Mouse (Mus musculus) megakaryocyte progenitor cell, adult 5-6 weeks (primary cell): ENCODE measurements around the gene Supt4a. TPM values are rescaled to one million over a fixed set of nuclear protein-coding genes. Genes with fewer than 3 reads are reported as not detected.

Experiments used
- ATAC-seq: replicated peaks from 2 replicates; pipeline ENCODE4 v1.8.0; 2016; ENCODE audit warnings: mild to moderate bottlenecking, moderate TSS enrichment, inconsistent platforms; ENCODE audit not compliant: poor library complexity
- total RNA-seq, 2 experiments: library from RNA; stranded (forward) in 1 of 2; stranded (reverse) in 1 of 2; fragments of 157-497, 149-512 nt in 1 of 2; fragments of 200-1000 nt in 1 of 2; gene quantifications; 2 replicates each; pipeline versions ENCODE4 v1.2.3 to v1.2.4; 2015 to 2017

Supt4a gene
- total RNA-seq, 2 experiments from 2014 or later, result 63.7 to 147 TPM

DNA sequence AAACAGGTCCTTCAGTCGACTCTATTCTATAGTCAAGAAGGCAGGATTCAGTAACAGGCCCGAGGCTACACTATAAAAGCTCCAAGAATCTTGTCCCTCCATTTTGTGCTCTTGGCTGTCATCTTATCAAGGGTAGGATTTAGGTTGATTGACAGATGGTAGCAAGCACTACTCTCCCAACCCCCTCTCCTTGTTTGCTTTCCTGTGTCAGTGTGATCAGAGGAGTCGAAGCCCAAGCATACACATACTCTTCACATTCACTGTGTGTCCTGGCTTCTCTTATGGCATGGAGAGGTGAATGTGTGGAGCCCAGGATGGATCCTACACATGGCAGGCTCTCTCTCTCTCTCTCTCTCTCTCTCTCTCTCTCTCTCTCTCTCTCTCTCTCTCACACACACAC is 13.2 kb downstream of the Supt4a start:
- ATAC-seq, result no peak

DNA sequence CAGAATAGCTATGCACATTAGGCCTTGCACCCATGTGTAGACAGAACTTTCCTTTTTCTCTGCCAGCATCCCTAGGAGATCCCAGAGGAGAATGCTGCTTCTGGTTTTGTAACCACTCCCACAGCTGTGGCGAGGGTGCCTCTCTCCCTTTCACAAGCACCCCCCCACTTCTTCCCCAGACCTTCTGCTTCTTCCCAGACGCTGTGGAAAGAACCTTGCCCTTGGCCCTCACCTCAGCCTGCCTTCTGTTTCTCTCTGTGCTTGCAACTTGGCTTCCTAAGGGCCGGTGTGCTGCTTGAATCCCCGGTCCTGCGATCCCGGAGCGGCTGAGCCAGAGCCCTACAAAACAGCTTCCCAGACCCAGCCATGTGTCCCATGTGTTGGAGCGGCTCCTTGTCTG is 13.7 kb downstream of the Supt4a start:
- no peak for ATAC-seq

DNA sequence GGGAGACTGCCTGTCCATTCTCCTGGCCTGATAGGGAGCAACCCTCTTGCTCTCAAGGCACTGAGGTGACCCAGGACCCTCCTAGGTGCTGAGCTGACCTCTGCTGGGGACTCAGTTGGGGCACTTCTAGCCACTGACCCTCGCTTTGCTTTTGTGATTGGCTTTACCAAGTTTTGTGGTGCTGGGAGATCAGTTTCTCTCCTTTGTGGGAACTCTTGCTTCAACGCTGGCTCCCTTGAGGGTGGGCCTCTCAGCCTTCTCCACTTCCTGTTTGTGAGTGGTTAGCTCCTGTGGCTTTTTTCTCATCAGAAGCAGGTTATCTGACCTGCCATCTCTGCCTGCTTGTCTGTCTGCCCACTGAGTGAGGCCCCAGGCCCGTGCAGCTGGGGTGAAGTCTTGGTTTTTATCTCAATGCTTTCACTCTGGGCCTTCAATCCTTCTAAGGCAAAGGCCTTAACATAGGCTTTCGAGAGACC is 14.2 kb downstream of the Supt4a start:
- peak; percentile 9; the same call in 1 of the 2 replicates for ATAC-seq

DNA sequence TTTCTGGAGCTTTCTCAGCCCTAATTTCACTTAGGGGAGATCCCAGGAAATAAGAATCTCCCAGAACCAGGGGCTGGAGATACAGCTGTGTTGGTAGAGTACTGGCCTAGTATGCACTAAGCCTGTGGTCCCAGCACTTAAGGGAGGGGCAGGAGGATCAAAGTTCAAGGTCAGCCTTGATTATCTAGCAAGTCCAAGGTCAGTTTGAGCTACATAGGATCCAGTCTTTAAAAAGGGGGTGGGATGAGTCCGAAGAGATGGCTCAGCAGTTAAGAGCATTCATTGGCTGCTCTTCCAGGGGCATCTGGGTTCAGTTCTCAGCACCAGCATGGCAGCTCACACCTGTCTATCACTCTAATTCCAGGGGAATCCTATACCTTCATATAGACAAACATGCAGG is 15.0 kb downstream of the Supt4a start:
- no peak for ATAC-seq

DNA sequence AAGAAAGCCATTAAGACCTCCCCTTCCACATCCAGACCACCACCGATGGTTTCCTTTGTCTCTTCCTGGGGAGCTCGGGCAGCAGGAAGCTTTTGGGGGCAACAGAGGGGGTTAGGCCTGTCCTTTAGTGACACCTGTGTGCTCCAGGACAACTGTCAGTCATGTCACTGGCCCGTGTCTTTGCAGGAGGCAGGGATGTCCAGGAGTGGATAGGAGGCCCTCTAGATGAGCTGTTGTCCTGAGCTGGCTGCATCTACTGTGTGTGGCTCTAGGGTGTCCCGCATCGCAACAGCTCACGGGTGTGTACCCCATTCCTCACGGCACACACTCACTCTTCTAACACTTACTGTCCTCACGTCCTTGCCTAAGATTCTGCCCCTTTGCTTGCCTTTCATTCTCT is 15.9 kb downstream of the Supt4a start:
- ATAC-seq, result no peak

DNA sequence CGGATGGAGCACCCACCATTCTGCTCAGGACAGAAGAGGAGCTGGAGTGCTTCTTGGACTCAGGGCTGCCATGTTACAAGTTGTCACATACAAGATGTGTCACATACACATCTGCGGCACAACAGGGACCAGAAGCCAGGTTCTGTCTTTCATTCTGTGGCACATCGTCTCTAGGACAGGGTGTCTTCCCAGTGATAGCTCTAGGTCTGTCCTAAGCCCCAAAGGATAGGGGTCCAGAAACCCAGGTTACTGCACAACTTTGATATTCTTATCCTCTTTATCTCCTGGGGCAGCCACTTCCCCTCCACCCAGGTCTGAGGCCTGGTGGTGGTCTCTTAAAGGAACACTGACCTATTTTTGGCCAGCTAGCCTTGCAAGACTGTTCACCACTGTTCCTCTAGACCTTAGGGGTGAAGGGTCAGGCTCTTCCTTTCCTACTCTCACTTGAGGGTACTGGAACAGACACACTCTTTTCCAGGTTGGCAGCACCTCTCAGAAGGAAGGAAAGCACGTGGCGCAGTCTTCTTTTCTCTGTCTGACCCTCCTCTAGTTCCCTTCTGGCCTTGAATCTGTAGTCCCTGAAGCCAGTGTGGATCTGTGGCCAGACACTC is 16.6 kb downstream of the Supt4a start:
- ATAC-seq, result no peak

DNA sequence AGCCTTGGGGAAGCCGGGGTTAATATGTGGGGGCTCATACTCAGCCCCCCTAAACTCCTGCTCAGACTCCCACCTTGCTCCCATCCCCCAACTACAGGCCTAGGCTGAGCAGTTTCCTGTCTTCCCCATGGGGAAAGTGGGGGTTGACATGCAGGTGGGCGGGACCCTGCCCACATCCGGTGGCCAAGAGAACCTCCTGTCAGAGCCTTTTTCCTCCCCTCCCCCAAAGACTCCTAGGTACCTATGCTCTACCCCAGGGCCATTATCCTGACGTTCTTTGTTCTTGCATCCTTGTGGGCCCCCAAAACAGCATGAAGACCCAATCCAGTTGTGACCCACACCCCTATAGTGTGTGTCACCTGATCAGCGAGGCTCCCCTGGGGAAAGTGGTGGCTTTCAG is 17.3 kb downstream of the Supt4a start:
- ATAC-seq, result no peak

DNA sequence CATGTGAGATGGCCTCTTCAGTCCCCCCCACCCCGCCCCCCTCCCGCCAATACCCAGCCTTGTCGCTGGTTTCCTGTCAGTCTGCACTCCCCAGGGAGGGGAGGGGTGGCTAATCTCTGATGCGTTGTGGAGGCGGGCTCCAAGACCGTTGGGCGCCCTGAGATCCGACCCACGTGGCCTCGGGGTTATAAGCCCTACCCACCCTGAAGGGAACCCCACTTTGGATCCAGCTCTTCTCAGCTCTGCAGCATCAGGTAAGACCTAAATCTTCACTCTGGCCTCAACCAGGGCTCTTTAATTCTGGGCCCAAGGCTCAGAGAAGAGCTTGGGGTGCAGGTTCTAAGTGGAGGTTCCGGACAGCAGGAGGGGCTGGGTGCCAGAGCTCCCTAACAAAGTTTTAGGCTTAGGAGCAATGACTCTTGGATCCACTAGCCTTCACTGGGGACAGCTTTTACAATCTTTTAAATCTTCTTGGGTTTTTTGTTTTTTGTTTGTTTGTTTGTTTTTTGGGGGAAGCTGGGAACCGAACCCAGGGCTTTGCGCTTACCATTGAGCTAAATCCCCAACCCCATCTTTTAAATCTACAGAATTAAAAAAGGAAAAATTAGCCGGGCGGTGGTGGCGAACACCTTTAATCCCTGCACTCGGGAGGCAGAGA is 18.1 kb downstream of the Supt4a start:
- ATAC-seq, result peak; percentile 32

DNA sequence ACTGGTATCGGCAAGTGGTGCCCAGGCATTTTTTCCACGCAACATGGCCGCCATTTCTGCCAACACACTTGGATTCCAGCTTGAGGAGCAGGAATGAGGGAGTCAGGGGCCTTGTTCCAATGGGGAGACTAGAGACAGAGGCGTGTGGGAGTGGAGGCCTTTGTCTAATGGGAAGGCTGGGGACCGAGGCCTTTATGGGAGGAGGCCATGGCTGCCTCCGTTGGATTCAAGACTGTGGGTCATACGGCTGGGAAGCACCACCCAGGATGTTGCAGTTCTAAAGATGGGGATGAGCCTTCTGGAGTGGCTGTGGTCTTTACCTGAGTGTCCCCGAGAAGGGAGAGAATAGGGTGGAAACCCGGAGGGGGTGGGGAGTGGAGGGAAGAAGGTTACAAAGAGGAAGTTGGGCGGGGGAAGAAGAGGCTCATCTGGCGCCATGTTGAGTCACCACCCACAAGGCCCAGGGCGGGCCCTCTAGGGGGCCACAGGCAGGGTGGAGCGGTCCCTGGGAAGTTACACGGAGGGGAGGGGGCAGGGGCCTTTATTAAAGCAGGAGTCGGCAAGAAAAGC is 19.0 kb downstream of the Supt4a start:
- no peak for ATAC-seq

DNA sequence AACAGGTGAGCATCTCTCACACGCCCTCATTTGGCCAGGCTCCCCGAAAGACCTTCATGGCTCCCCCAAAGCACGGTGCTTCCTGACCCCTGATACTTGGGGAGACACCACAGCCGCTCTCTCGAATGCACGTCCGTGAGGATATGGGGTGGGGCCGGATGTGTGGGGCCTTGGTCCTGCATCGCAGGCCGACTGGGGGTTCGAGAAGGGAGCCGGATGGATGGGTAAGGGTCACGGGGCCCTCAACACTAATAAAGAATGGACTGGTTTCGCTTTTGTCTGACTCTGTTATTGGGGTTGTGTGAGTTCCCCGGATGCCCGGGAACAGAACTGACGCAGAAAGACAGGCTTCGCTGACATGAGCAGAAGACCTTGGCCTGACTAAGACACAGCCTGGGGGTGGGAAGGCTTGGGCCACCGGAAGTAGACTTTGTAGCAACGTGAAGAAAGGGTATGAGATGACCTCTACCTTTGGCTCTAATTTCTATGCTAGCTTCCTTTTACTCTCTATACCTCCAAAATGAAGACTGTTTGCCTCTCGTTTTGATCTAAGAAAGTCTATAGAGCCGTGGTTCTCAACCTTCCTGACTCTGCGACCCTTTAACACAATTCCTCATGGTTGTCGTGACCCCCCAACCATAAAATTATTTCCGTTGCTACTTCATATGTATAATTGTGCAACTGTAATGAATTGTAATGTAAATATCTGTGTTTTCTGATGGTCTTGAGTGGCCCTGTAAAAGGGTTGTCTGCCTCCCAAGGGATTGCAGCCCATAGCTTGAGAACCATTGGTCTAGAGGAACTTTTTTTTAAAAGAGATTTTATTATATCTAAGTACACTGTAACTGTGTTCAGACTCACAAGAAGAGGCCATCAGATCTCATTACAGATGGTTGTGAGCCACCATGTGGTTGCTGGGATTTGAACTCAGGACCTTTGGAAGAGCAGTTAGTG is 19.9 kb downstream of the Supt4a start:
- ATAC-seq, result no peak

DNA sequence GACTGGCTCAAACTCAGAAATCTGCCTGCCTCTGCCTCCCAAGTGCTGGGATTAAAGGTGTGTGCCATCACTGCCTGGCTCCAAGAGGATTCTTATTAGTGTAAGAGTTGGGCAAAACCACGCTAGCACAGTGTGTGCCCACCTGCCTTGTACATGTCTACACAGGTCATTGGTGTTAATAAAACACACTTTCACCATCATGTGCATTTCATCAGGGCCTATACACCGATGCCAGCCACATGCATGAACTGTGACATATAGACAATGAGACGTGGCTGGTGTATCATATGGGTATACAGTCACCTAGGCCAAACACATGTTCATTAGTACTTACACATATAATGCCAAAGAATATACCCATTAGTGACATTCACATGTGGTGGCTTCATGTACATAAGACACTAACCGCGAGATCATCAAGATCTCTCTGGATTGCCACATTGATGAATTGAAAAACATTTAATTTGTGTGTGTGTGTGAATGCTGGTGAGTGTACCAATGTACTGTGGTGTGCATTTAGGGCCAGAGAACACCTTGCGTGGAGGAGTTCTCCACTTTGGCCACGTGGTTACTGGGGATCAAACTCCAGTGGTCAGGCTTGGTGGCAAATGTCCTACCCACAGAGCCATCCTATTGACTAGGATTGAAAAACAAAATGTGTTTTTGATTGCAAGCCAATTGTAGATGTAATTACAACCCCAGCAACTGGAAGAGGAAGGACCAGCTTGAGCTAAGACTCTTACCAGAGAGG is 21.0 kb downstream of the Supt4a start:
- peak; percentile 5 for ATAC-seq

DNA sequence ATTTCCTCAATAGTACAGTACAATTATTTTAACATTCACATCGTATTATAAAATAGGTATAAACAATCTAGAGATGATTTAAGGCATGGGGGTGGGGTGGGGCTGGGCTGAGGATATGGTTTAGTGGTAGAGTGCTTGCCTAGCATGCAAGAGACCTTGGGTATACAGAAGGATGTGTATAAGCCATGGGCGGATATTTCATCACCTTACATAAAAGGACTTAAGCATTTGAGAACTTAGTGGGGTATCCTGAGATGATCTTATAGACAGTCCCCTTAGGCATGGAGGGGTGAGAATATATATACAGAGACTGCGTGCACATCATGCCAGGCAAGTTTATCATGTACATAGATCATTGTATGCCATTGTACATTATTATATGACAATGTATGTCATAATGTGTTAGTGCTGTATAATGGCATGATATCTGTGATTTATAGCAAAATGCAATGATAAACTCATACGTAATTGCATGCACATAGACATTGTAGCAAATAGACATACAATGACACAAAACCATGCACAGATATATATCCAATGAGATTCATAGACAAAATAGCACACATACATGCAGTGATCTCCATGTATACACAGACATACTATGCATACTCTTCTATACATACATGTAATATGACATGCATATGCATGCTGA is 21.7 kb downstream of the Supt4a start:
- peak; percentile 4 for ATAC-seq

DNA sequence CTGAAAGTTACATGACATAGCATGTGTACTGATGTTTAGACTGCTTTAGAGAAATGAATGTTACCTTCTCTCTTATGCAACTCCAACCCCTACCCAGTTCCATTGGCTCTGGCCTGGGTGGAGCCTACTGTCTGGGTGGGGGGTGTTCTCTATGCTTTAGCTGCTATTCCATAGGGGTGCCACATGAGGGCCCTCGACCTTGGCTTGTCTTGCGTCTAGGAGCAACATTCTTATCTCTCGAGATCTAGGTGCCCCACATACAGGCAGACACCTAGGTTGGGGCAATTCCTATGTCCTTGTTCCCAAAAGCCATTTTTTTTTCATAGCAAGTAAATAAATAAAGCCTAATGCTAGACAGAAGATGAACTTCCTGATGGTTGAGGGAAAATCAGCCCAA is 22.3 kb downstream of the Supt4a start:
- peak; percentile 21 for ATAC-seq

DNA sequence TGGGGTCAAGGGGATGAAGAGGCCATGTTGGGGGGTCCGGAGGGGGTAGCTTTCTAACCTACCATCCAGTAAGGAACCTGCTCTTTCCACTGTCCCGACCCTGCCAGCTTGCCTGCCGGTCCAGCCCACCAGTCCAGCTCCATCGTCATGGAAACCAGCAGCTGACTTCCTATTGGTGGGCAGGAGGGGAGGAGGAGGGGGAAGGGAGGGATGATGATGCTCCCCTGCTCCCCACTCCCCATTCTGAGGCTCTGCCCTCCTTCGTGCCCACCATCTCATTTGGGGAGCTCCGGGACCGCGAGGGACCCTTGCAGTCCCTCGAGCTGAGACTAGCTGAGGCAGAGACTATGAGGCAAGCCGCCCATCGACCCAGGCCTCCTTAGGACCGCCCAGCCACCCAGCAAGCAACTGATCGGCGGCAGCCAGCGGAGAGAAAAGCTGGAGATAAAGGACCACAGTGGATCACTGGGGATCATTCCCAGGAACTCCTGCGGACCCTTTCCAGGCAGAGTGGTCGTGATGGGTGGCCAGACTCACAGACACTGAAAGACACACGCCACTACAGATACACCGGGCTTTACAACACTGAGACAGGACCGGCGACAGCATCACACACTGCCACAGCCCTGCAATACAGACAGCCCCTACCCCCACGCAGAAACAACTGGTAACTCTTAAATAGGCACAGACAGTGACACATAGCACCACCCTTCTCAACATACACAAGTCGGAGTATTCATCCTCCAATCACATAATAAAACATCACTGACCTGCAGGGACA is 23.1 kb downstream of the Supt4a start, which contains the start of gene Tspoap1:
TSS of gene Tspoap1 (plus strand) at position 241 of the 781 bp plus-strand sequence.
- no peak for ATAC-seq

DNA sequence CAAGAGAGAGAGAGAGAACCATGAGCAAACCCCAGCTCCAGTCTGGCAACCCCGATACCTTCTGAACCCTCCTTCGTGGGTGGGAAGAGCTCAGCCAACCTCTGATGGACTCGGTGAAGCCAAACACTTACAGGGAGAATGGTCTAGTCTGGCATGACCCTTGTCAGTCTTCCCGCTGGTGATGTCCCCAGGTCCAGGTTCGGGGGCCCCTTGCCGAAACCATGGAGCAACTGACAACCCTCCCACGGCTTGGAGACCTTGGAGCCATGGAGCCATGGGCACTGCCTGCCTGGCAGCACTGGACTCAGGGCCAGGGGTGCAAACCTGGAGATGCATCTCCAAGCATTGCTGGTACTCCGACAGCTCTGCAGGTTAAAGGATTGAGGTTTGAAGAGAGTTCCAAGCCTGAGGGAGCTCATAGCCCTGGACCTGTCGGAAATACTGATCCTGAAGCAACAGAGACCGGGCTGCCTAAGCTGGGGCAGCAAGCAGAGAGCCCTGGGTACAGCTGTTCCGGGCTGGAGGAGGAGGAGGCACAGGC is 23.9 kb downstream of the Supt4a start:
- ATAC-seq, result no peak

DNA sequence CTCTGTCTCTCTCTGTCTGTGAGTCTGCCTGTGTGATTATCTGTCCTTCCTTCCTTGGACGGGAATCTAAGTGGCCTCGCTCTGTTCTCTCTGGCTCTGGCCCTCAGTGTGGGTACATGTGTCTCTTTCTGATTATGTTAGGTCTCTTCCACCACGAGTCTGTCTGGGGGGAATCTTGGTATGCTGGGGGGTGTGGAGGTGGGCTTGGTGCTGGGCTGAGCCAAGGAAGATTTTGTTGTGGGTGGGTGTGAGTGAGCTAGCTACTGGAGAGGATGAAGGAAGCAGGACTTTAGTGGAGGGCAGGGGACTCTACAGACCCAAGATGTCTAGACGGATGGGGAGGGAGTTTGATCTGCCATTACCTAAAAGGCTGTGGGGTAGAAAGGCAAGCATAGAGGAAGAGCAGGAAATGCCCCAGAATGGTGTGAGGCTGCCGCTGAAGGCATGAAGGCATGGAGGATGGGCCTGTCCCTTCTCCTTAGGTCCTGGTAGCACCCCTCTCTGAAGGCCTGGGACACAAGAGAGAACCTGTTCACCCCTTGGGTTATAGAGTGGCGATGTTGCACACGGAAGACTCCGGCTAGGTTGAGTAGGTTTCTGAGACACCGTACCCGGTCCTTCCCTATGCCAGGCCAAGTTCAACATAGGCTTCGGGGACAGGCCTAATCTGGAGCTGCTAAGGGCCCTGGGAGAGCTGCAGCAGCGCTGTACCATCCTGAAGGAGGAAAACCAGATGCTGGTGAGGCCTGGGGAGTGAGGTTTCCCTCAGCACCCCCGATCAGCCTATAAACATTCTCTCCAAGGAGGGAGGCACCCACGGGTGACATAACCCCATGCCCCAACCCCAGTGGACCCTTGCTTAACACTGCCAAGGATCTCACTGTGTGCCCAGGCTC is 24.7 kb downstream of the Supt4a start:
- ATAC-seq, result no peak

DNA sequence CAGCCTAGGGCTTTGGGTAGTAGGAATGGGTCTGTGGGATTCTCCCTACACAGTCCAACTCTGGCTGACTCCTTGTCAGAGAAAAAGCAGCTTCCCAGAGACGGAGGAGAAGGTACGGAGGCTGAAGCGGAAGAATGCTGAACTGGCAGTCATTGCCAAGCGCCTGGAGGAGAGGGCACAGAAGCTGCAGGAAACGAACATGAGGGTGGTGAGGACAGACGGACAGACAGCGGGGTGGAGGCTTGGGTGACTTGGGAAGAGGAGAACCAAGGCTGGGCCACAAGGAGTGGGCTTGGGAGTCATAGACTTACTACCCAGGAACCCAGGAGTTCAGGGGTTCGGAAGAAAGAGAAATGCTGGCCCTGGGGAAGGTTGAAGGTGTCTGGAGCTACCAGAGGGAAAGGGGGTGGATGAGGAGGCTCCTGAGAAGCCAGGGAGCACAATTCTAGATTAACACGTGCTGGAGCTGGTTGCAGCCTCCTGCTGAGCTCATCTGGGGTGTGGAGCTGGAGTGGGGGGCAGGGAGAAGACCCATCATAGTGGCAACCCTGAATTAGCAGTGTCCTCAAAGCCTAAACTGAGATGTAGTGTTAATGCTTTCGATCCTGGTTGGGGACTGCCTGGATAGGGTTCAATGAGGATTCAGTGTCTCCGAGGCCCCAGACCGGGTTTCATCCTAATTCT is 25.5 kb downstream of the Supt4a start:
- no peak for ATAC-seq
